Mouse (Mus musculus) intestine, embryonic 16.5 days (tissue): Measurements from ENCODE around the gene P2ry12. TPM values are rescaled to one million over a fixed set of nuclear protein-coding genes. Genes with fewer than 3 reads are reported as not detected.

Experiments
- ATAC-seq: fragments of 200-750 bp; cut with Nextera tagmentation; 2 replicates; pipeline ENCODE4 v1.8.0; 2017; ENCODE audit warnings: moderate TSS enrichment, moderate library complexity
- H3K27ac ChIP-seq: fragments of 300-500 bp; sonication (generic); 2 replicates; pipeline ENCODE4 v1.5.1; 2014; ENCODE audit warnings: mild to moderate bottlenecking, low read length
- H3K27me3 ChIP-seq: fragments of 300-500 bp; sonication (generic); replicated peaks from 2 replicates; pipeline ENCODE4 v1.6.1; 2014; ENCODE audit warnings: low read length, control low read depth, mixed read lengths; ENCODE audit not compliant: control insufficient read depth, insufficient read depth
- H3K36me3 ChIP-seq: fragments of 300-500 bp; sonication (generic); 2 replicates; pipeline ENCODE4 v1.6.1; 2014; ENCODE audit warnings: low read length, control low read depth; ENCODE audit not compliant: control insufficient read depth, insufficient read depth
- H3K4me1 ChIP-seq: fragments of 300-500 bp; sonication (generic); 2 replicates; pipeline ENCODE4 v1.6.1; 2014; ENCODE audit warnings: low read length, control low read depth, mixed read lengths; ENCODE audit not compliant: control insufficient read depth, insufficient read depth
- H3K4me2 ChIP-seq: fragments of 300-500 bp; sonication (generic); 2 replicates; pipeline ENCODE4 v1.6.1; 2014; ENCODE audit warnings: low read depth, low read length, control low read depth
- H3K4me3 ChIP-seq: fragments of 300-500 bp; sonication (generic); 2 replicates; pipeline ENCODE4 v1.5.1; 2014; ENCODE audit warnings: mild to moderate bottlenecking, low read length
- H3K9ac ChIP-seq: fragments of 300-500 bp; sonication (generic); 2 replicates; pipeline ENCODE4 v1.6.1; 2014; ENCODE audit warnings: low read depth, low read length
- H3K9me3 ChIP-seq: fragments of 300-500 bp; sonication (generic); 2 replicates; pipeline ENCODE4 v1.6.1; 2016; ENCODE audit warnings: low read length, control low read depth; ENCODE audit not compliant: control insufficient read depth
- WGBS: fragments of 180-500 bp; shearing (Covaris S2); extraction: QIAGEN DNeasy Blood & Tissue Kit; methylation state at CpG from one replicate; pipeline ENCODE4 v1.1.7; 2014; 5-methylcytosine and 5-hydroxymethylcytosine counted together
- polyA plus RNA-seq: library from polyadenylated mRNA; unstranded; fragments of >200 nt; fragmentation: Nextera tagmentation; extraction: Ambion mirVana; gene quantifications from 2 replicates; pipeline ENCODE4 v1.2.1, GENCODE M21; 2015

The P2ry12 gene
- polyA plus RNA-seq, 1 experiment from 2014 or later = 1.7 TPM

DNA sequence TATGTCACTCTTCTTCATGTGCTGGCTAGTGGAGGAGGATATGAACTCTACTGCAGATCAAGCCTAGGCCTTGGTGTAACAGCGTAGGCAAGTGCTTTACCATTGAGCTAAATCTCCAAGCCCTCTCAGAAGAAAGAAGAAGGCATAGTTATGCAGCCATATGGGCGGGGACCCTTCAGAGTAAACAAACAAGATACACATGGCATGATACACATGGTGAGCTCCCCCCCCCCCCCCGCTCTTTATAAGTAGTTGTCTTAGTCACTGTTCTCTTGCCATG is 15.5 kb upstream of the P2ry12 start:
- Histone ChIP-seq H3K9ac (no peak overlapping the region), H3K4me1 (no peaks in the 10 kb centered on the region), H3K4me2 (no peak overlapping the region), H3K27ac (no peak overlapping the region), H3K27me3 (no peaks in the 10 kb centered on the region), H3K9me3 (no peaks in the 10 kb centered on the region), H3K4me3 (no peak overlapping the region), H3K36me3 (no peaks in the 10 kb centered on the region)
- 80% methylated on average over 3 of the region's 3 CpGs for WGBS
- no peak for ATAC-seq

DNA sequence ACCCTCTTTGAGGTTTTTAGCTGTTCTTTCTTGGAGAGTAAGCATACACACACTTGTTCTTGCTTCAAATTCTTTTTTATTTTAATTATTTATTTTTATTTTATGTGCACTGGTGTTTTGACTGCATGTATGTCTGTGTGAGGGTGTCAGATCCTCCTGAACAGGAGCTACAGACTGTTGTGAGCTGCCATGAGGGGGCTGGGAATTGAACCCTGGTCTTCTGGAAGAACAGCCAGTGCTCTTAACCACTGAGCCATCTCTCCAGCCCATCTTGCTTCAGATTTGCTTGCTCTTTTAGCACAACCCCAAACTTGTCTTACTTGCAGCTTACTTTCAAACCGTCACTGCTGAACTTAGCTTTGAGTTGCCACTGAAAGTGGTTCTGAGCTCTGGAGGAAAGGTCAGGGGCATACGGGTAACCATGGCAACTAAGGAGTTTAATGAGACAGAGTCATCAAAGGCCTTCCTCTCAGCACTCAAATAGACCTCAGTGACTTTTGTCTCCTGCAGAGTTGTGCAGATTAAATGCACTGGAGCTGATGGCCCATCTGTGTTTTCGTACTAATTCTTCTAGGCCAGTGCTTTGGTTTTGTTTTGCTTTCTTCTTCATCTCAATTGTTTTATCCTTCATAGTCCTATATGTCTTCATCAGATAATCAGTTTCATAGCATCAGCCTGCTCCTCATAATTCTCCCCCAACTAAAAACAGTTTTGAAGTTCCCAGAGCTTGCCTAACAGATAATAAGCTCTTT is 15.0 kb upstream of the P2ry12 start:
- WGBS = 39% methylated on average over 3 of the region's 3 CpGs
- no peak overlapping the region for H3K9ac ChIP-seq
- H3K4me2 ChIP-seq = no peak overlapping the region
- no peak overlapping the region for H3K4me3 ChIP-seq
- no peaks in the 10 kb centered on the region for H3K9me3 ChIP-seq
- ATAC-seq = no peak
- H3K4me1 ChIP-seq = no peaks in the 10 kb centered on the region
- H3K27me3 ChIP-seq = no peaks in the 10 kb centered on the region
- no peaks in the 10 kb centered on the region for H3K36me3 ChIP-seq
- H3K27ac ChIP-seq = no peak overlapping the region

DNA sequence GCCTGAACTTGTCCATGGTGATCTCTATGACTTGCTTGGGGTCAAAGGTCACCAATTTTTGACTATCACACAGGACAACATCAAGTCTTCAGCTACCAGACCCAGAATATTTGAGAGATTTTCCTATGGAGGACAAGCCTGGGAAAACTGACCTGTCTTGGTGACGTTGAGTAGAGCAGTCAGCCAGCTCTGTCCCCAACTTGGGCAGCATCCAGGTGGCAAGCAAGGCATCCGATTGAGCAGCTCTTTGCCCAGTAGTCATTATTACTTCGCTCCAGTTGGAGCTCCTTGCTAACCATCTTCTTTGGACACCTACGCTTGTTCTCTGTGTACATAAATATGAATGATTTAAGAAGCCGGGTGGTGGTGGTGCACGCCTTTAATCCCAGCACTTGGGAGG is 8.1 kb upstream of the P2ry12 start:
- WGBS = 90% methylated on average over 6 of the region's 6 CpGs
- ATAC-seq = no peak
- no peak overlapping the region for H3K27ac ChIP-seq

DNA sequence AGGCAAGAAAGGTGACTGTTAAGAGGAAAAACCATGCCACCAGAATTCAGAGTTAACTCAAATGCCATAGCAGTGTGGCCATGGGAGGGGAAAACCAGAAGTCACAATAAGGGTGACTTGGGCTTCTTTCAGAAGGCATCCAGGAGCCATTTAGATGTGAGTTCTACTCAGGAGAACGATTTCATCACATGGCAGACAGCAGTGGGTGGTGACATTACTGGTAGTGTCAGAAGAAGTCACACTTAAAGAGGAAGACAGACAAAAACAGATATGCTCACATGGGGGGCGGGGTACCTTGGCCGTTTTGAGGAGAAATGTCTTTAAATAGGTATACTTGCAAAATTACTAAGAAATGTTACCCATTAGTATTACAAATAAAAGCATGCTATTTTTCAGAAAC is 1.3 kb upstream of the P2ry12 start:
- Histone ChIP-seq H3K9ac (no peak overlapping the region), H3K36me3 (no peaks in the 10 kb centered on the region), H3K4me3 (no peak overlapping the region), H3K27ac (no peak overlapping the region), H3K4me1 (no peaks in the 10 kb centered on the region), H3K27me3 (no peaks in the 10 kb centered on the region), H3K4me2 (no peak overlapping the region), H3K9me3 (no peaks in the 10 kb centered on the region)
- no peak for ATAC-seq
- 88% methylated on average over 3 of the region's 3 CpGs for WGBS

More for the DNA sequence above, 8.1 kb upstream of the P2ry12 start:
- Histone ChIP-seq H3K4me3 (no peak overlapping the region), H3K27me3 (no peaks in the 10 kb centered on the region), H3K36me3 (no peaks in the 10 kb centered on the region), H3K9me3 (no peaks in the 10 kb centered on the region), H3K9ac (no peak overlapping the region), H3K4me2 (no peak overlapping the region), H3K4me1 (no peaks in the 10 kb centered on the region)

DNA sequence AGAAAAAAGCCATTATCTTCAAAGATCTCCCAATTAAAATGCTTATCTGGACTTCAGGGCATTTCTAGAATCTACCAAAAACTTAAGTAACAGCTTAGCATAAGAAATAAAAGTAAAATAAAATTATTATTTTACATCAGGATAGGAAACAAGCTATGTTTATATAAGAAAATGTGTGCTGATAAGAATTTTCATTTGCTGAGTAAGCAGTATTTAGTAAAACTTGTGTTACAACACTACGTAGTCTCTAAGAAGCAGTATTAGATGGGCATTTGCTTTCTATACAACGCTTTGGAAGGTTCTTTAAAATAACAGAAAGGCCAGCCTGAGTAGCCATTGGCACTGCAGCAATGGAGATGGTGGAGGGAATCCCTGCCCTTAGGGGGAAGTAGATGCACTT is 746 bp upstream of the P2ry12 start:
- Histone ChIP-seq H3K4me2 (no peak overlapping the region), H3K9me3 (no peaks in the 10 kb centered on the region), H3K4me1 (no peaks in the 10 kb centered on the region), H3K9ac (no peak overlapping the region), H3K27me3 (no peaks in the 10 kb centered on the region), H3K27ac (no peak overlapping the region), H3K36me3 (no peaks in the 10 kb centered on the region), H3K4me3 (no peak overlapping the region)
- ATAC-seq = no peak
- WGBS = 92% methylated on average over 2 of the region's 2 CpGs

DNA sequence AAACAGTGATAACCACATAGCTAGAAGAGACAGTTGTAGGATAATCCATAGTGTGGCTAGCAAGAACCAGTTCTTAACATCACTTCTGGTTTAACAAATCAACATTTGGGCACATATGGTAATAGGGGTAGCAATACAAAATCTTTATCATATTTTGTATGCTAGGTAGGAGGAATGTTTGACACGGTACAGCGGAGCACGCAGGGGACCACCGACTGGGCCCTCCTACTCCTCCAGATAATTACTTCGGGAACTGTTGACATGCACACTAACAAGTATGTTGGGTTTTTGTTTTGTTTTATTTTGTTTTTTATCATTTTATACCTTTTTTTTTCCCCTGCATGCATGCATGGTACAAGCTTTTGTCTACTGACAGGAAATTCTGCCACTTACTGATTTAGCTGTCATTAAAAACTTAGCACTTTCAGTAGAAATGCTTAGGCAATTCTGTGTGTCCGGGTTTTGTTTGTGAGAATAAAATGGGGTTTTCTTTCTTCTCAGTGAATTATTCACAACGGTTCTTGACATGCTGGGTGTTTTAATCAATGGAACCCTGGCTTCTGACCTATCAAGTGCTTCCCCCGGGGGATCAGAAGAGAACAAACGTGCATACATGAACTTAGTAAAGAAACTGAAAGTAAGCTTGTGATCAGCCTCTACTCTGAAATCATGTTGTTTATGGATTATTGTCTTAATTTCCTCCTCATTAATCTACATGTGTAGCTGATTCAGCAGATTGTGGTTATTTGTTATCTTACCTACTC is 780 bp downstream of the P2ry12 start:
- no peaks in the 10 kb centered on the region for H3K9me3 ChIP-seq
- WGBS = 68% methylated on average over 9 of the region's 9 CpGs
- no peaks in the 10 kb centered on the region for H3K27me3 ChIP-seq
- no peak overlapping the region for H3K4me3 ChIP-seq
- no peak overlapping the region for H3K27ac ChIP-seq
- no peak overlapping the region for H3K4me2 ChIP-seq
- no peaks in the 10 kb centered on the region for H3K4me1 ChIP-seq
- no peak for ATAC-seq
- H3K36me3 ChIP-seq = no peaks in the 10 kb centered on the region
- H3K9ac ChIP-seq = no peak overlapping the region

DNA sequence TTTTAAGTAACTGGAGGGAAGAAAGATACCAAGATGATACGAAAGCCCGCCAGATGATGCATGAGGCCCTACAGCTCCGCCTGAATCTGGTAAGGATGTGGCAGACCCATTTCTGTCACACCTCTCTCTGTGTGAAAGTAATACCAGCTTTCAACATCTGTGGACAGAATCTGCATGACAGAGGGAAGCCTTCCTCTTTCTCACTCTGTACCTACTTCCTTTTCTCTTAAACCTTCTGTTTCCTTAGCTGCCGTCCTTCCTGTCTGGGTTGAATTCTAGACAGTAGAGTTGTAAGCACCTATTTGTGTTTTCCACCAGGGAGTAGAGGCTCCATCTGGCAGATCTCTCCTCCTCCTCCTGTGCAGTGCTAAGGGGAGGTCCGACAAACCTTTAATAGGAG is 1.9 kb downstream of the P2ry12 start:
- Histone ChIP-seq H3K4me2 (no peak overlapping the region), H3K36me3 (no peaks in the 10 kb centered on the region), H3K27me3 (no peaks in the 10 kb centered on the region), H3K9ac (no peak overlapping the region), H3K9me3 (no peaks in the 10 kb centered on the region), H3K4me3 (no peak overlapping the region), H3K4me1 (no peaks in the 10 kb centered on the region), H3K27ac (no peak overlapping the region)
- 58% methylated on average over 5 of the region's 5 CpGs for WGBS
- no peak for ATAC-seq

DNA sequence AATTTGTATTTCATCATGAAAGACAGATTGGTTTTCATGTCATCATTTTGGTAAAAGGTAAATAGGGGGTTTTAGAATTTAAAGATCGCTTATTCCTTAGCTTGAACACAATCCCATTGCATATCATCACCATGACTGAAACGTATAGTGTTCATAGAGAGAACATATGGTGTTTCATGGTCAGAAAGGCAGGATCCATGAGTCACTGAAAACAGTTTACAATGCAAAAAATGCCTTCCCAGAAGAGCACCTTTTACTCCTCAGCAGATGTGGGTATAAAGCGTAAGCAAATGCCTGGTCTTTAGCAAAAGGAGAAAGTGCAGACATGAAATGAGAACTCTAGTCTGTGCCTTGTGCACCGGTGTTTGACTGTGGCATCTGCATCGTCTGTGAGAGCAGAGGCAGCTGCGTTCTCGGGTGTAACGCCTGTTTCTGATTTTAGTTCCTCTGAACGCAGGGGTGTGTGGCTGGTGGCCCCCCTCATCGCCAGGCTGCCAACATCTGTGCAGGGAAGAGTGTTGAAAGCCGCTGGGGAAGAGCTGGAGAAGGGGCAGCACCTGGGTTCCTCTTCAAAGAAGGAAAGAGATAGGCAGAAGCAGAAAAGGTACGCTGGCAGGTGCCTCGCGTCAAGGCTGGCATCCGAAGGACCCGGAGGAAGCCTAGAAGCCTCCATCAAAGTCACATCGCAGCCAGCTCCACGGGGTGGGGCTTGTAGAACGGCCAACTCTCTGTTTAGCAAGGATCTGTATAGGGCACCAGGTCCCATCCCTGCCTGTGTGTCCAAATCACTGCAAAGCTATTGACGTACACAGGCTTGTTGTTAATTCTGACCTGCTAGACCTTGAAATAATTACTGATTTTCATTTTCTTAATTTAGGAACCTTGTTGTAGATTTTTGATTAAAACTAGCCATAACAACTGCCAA is 4.7 kb downstream of the P2ry12 start:
- H3K4me1 ChIP-seq = no peaks in the 10 kb centered on the region
- no peak overlapping the region for H3K4me2 ChIP-seq
- H3K36me3 ChIP-seq = no peaks in the 10 kb centered on the region
- no peak for ATAC-seq
- no peak overlapping the region for H3K27ac ChIP-seq
- H3K9ac ChIP-seq = no peak overlapping the region
- H3K4me3 ChIP-seq = no peak overlapping the region
- no peaks in the 10 kb centered on the region for H3K9me3 ChIP-seq
- no peaks in the 10 kb centered on the region for H3K27me3 ChIP-seq
- WGBS = 81% methylated on average over 20 of the region's 20 CpGs

DNA sequence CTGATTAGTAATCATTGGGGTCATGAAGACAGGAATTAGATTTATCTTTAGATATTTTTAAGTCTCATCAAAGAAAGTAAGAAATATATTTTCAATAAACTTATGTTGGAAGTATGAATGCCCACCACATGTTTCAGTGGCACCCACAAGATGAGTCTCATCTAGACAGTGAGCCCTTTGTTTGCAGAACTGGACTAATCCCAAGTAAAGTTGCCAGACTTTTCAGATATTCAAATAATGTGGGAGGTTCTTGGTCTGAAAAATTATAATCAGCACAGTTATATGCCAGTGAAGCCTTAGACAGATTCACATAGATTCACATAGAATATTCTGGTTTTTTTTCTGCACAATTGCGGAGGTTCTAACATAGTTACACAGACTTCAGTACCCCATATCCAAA is 12.2 kb downstream of the P2ry12 start:
- Histone ChIP-seq H3K27ac (no peak overlapping the region), H3K4me3 (no peak overlapping the region), H3K4me1 (no peaks in the 10 kb centered on the region), H3K36me3 (no peaks in the 10 kb centered on the region), H3K27me3 (no peaks in the 10 kb centered on the region), H3K4me2 (no peak overlapping the region), H3K9me3 (no peaks in the 10 kb centered on the region), H3K9ac (no peak overlapping the region)
- no peak for ATAC-seq
- 100% methylated on average over 1 of the region's 1 CpGs for WGBS
